Mouse (Mus musculus) cerebellum, adult 2 months (tissue): Measurements from ENCODE around the gene Aqr. TPM values are rescaled to one million over a fixed set of nuclear protein-coding genes. Genes with fewer than 3 reads are reported as not detected.

Source experiments
- DNase-seq, 2 experiments: peaks; one replicate each; pipeline ENCODE4 v3.0.0; 2021
- H3K27ac ChIP-seq: fragments of 200-500 bp; 2 replicates; pipeline ENCODE4 v1.5.1; 2012; ENCODE audit warnings: low read length, control low read depth, inconsistent platforms; ENCODE audit not compliant: insufficient read depth
- H3K27me3 ChIP-seq: fragments of 200-500 bp; 2 replicates; pipeline ENCODE4 v1.6.1; 2012; ENCODE audit warnings: inconsistent platforms, mild to moderate bottlenecking, low read length, moderate library complexity; ENCODE audit not compliant: control insufficient read depth, insufficient read depth
- H3K4me1 ChIP-seq: fragments of 200-500 bp; 2 replicates; pipeline ENCODE4 v1.6.1; 2011; ENCODE audit warnings: low read length; ENCODE audit not compliant: control insufficient read depth, insufficient read depth
- H3K4me3 ChIP-seq: fragments of 200-500 bp; replicated peaks from 2 replicates; pipeline ENCODE3; 2011; ENCODE audit warnings: mild to moderate bottlenecking, low read depth, low read length, control low read depth; ENCODE audit not compliant: insufficient read depth
- CTCF ChIP-seq: fragments of 200-500 bp; IDR thresholded peaks from 2 replicates; pipeline ENCODE4 v1.5.1; 2011; ENCODE audit warnings: low read depth, mild to moderate bottlenecking, control low read depth, low read length, moderate library complexity, borderline replicate concordance; ENCODE audit not compliant: insufficient read depth
- POLR2A ChIP-seq: fragments of 200-500 bp; IDR thresholded peaks from 2 replicates; pipeline ENCODE4 v1.6.1; 2011; ENCODE audit warnings: low read length, control low read depth, borderline replicate concordance; ENCODE audit not compliant: insufficient read depth
- WGBS: fragments of 180-500 bp; shearing (Covaris S2); methylation state at CpG from one replicate; pipeline ENCODE4 v1.1.7; 2018; 5-methylcytosine and 5-hydroxymethylcytosine counted together
- polyA plus RNA-seq: library from polyadenylated mRNA; depleted of rRNA; stranded (reverse); fragments of >200 nt; gene quantifications from 2 replicates; pipeline ENCODE4 v1.2.3, GENCODE M21; 2012

Aqr gene
- polyA plus RNA-seq, 1 experiment: 27.3 TPM

DNA sequence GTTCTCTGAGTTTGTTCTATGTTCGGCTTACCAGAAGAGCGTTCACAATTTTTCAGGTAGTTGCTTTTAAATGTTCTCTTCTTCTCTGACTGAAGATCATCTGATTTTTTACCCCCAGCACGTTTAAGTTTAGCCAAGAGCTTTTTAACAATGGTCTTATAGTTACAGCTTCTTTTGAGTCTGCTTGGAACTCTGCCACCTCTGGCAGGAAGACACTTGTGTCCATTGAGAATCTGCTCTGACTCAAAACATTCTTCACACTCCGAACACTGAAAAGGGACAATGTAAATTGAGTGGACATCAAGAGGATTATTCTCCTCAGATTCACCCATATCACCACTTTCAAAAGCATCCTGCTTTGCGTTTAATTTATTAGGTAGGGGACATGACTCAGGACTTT is 9.6 kb upstream of the Aqr start:
- 72% methylated on average over 5 of the region's 5 CpGs for WGBS
- no peak overlapping the region for H3K4me3 ChIP-seq
- H3K27ac ChIP-seq: no peak overlapping the region
- H3K4me1 ChIP-seq: no peaks in the 10 kb centered on the region
- no peak for TF ChIP-seq POLR2A
- TF ChIP-seq CTCF: no peak
- DNase-seq: no peak
- no peaks in the 10 kb centered on the region for H3K27me3 ChIP-seq

DNA sequence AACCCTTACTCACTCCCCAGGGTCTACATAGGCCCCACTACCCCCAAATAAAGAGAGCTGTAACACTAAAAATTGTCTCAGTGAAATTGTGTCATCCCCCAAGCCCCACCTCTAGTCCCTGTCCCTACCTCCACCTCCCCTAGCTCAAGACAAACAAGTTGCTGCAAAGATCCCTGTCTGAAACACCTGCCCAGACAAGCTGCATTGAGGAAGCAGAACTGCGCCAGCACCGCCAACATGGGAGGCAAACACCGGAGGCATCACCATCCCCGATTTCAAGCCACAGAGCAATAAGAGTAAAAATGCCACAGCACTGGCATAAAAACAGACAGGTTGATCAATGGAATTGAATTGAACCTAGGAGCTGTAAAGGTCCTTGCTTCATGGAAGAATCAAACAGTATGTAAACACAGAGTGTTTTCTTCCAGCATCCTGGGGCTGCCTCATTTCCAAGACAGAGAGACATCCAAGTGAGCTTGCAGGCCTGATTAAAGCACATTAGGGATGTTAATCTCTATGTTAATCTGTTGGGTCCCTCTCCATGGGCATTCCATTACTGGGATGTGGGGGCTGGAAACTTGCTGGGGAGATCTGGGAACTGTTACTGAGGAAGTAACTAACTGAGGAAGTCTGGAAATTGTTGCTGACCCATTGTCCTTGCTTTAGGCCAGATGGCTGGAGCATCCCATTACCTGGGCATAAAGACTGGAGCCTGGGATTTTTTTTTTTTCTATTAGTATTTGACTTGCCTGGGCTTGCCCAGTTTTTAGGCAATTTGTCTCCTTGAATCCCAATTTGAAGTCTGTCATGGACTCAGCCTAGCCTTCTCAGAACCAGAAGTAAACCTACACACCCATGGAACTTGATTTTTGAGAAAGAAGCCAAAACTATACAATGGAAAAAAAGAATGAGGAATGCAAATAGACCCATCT is 8.8 kb downstream of the Aqr start:
- 0 out of 2 replicates have a peak, but pooled peaks cover 4% of the 10 kb centered on the region for H3K4me1 ChIP-seq
- H3K27ac ChIP-seq: no peak overlapping the region
- H3K4me3 ChIP-seq: no peak overlapping the region
- WGBS: 58% methylated on average over 4 of the region's 4 CpGs
- DNase-seq: no peak
- H3K27me3 ChIP-seq: no peaks in the 10 kb centered on the region
- TF ChIP-seq CTCF (no peak), POLR2A (no peak)

- WGBS: under 1% methylated on average over 44 of the region's 44 CpGs
- no peak overlapping the region for H3K27ac ChIP-seq
- peak; percentile 82 to 87 for DNase-seq
- TF ChIP-seq POLR2A (peak; percentile 77; the same call in 1 of the 2 replicates), CTCF (peak; percentile 47; the same call in 1 of the 2 replicates)
- 0 out of 2 replicates have a peak, but pooled peaks cover 4% of the 10 kb centered on the region for H3K4me1 ChIP-seq
- H3K4me3 ChIP-seq: peak overlapping the region; percentile 63
- H3K27me3 ChIP-seq: no peaks in the 10 kb centered on the region
Observed at GRCm38 (mm10) chr2:114174651-114175484, 12.0 kb downstream of the Aqr start.

GRCm38 (mm10) chr2:114173248-114173647 is 13.6 kb downstream of the Aqr start:
- TF ChIP-seq CTCF (no peak), POLR2A (no peak)
- H3K4me1 ChIP-seq: 0 out of 2 replicates have a peak, but pooled peaks cover 4% of the 10 kb centered on the region
- no peak overlapping the region for H3K4me3 ChIP-seq
- H3K27me3 ChIP-seq: no peaks in the 10 kb centered on the region
- H3K27ac ChIP-seq: no peak overlapping the region
- DNase-seq: no peak

- Histone ChIP-seq H3K27me3 (no peaks in the 10 kb centered on the region), H3K27ac (no peak overlapping the region), H3K4me3 (no peak overlapping the region), H3K4me1 (no peaks in the 10 kb centered on the region)
- DNase-seq: no peak
- TF ChIP-seq CTCF: no peak
Observed at GRCm38 (mm10) chr2:114167837-114168236, 19.0 kb downstream of the Aqr start.

GRCm38 (mm10) chr2:114161978-114162377 is 24.8 kb downstream of the Aqr start:
- WGBS: 97% methylated on average over 1 of the region's 1 CpGs
- TF ChIP-seq CTCF: no peak
- no peak overlapping the region for H3K4me3 ChIP-seq

GRCm38 (mm10) chr2:114157345-114157744 is 29.5 kb downstream of the Aqr start:
- Histone ChIP-seq H3K4me3 (no peak overlapping the region), H3K27me3 (no peaks in the 10 kb centered on the region), H3K27ac (no peak overlapping the region), H3K4me1 (no peaks in the 10 kb centered on the region)
- no peak for DNase-seq
- no peak for TF ChIP-seq POLR2A
- TF ChIP-seq CTCF: no peak
- 89% methylated on average over 4 of the region's 4 CpGs for WGBS

More at GRCm38 (mm10) chr2:114161978-114162377, 24.8 kb downstream of the Aqr start:
- DNase-seq: no peak
- Histone ChIP-seq H3K27ac (no peak overlapping the region), H3K4me1 (no peaks in the 10 kb centered on the region), H3K27me3 (no peaks in the 10 kb centered on the region)
